Mouse (Mus musculus) midbrain, embryonic 13.5 days (tissue): ENCODE data around the gene Ralgapa2. TPM values are rescaled to one million over a fixed set of nuclear protein-coding genes. Genes with fewer than 3 reads are reported as not detected.
A peak's percentile ranks its signal among the peaks of the same experiment; 100 is the strongest.

Source experiments
- ATAC-seq: fragments of 200-750 bp; cut with Nextera tagmentation; 2 replicates; pipeline ENCODE4 v1.8.0; 2017; ENCODE audit warnings: mild to moderate bottlenecking, moderate TSS enrichment, moderate library complexity
- H3K27ac ChIP-seq: fragments of 300-500 bp; sonication (generic); 2 replicates; pipeline ENCODE4 v1.5.1; 2015; ENCODE audit warnings: inconsistent platforms, mild to moderate bottlenecking, moderate library complexity
- H3K27me3 ChIP-seq: fragments of 300-500 bp; sonication (generic); 2 replicates; pipeline ENCODE4 v1.6.1; 2015; ENCODE audit warnings: mild to moderate bottlenecking, inconsistent platforms
- H3K36me3 ChIP-seq: fragments of 300-500 bp; sonication (generic); 2 replicates; pipeline ENCODE4 v1.6.1; 2015; ENCODE audit warnings: mild to moderate bottlenecking, inconsistent platforms
- H3K4me1 ChIP-seq: fragments of 300-500 bp; sonication (generic); replicated peaks from 2 replicates; pipeline ENCODE4 v1.6.1; 2015; ENCODE audit warnings: inconsistent platforms
- H3K4me2 ChIP-seq: fragments of 300-500 bp; sonication (generic); replicated peaks from 2 replicates; pipeline ENCODE4 v1.6.1; 2015; ENCODE audit warnings: moderate library complexity, mild to moderate bottlenecking, inconsistent platforms
- H3K4me3 ChIP-seq: fragments of 300-500 bp; sonication (generic); replicated peaks from 2 replicates; pipeline ENCODE4 v1.5.1; 2015; ENCODE audit warnings: mild to moderate bottlenecking, inconsistent platforms
- H3K9ac ChIP-seq: fragments of 300-500 bp; sonication (generic); replicated peaks from 2 replicates; pipeline ENCODE4 v1.6.1; 2015; ENCODE audit warnings: mild to moderate bottlenecking, inconsistent platforms
- H3K9me3 ChIP-seq: fragments of 300-500 bp; sonication (generic); 2 replicates; pipeline ENCODE4 v1.6.1; 2016; ENCODE audit warnings: mild to moderate bottlenecking, inconsistent platforms
- WGBS: fragments of 180-500 bp; shearing (Covaris S2); methylation state at CpG from one replicate; pipeline ENCODE4 v1.1.7; 2015; 5-methylcytosine and 5-hydroxymethylcytosine counted together
- polyA plus RNA-seq: library from polyadenylated mRNA; unstranded; fragments of >200 nt; fragmentation: Nextera tagmentation; extraction: Ambion mirVana; gene quantifications from 2 replicates; pipeline ENCODE4 v1.2.1, GENCODE M21; 2015

The Ralgapa2 gene
- polyA plus RNA-seq, 1 experiment from 2014 or later: 11.7 TPM

DNA sequence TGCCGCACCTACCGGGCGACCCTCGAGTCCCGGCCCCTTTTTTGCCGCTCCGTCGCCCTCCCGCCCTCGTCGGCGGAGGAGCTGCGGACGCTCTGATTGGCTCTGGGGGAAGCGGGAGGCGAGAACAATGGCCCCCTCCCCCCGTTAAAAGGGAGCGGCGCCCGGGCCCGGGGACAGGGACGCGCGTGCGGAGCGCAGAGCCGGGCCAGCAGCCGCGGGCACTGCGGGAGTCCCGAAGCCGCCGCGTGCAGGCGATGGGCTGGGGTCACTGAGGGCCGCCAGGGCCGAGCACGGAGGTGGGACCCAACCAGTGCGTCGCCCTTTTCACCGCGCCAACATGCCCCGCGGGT is 290.2 kb downstream of the Ralgapa2 start:
- peak overlapping the region; percentile 92 for H3K4me2 ChIP-seq
- peak overlapping the region; percentile 81 for H3K4me3 ChIP-seq
- H3K9ac ChIP-seq: peak overlapping the region; percentile 96
- WGBS: under 1% methylated on average over 39 of the region's 44 CpGs
- no peaks in the 10 kb centered on the region for H3K9me3 ChIP-seq
- peak; percentile 61 for ATAC-seq
- H3K36me3 ChIP-seq: no peaks in the 10 kb centered on the region
- peak overlapping the region; percentile 97 for H3K27ac ChIP-seq
- H3K4me1 ChIP-seq: peaks cover 78% of the 10 kb centered on the region
- peaks cover 35% of the 10 kb centered on the region for H3K27me3 ChIP-seq

DNA sequence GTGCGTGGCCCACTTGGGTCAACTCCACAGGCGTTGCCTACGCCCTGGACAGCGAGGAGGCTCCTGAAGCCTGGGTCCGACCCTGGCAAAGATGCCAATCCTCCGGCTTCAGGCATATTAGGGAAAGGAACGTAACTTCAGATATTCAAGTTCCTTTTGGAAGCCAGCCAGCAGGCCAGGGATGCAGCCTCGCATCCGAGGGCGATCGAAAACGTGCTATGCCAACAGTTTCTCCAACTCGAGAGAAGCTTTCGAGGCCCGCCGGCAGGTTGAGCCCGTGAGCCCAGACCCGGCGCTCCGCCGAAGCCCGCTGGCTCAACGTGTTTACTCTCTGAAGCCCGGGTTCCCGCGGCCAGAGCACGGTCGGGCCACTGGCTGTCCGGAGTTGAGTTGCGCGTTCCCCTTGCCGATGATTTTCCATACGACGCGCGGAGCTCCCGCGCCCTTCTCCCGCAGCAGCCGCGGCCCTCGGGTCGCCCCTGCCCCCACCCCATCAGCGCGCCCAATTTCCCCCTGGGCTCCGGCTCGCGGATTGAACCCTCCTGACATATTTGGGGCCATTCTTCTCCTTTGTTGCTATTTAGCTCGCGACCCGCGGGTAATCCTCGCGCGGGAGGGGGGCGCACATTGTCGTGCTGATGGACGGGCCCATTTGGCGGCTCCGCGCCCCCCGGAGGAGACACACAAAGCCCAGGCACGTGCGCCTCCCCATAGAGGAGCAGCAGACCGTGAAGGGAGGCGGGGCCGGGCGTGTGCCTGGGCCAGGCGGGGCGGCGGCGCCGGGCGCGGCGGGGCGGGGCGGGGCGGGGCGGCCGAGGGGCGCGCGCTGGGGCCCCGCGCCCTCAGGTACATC is 290.8 kb downstream of the Ralgapa2 start, which contains the start of gene Insm1:
TSS of gene Insm1 (plus strand) at position 846 of the 853 bp plus-strand sequence.
- no peaks in the 10 kb centered on the region for H3K9me3 ChIP-seq
- under 1% methylated on average over 74 of the region's 86 CpGs for WGBS
- H3K27ac ChIP-seq: peak within 1 kb of the TSS; percentile 97
- peak within 1 kb of the TSS; percentile 96 for H3K9ac ChIP-seq
- H3K27me3 ChIP-seq: peaks cover 31% of the 10 kb centered on the region
- peaks cover 76% of the 10 kb centered on the region for H3K4me1 ChIP-seq
- no peaks in the 10 kb centered on the region for H3K36me3 ChIP-seq
- peak within 1 kb of the TSS; percentile 81 for H3K4me3 ChIP-seq
- peak; percentile 61 for ATAC-seq
- peak within 1 kb of the TSS; percentile 92 for H3K4me2 ChIP-seq

GRCm38 (mm10) chr2:146220591-146221075 is 291.5 kb downstream of the Ralgapa2 start:
- Histone ChIP-seq H3K9me3 (no peaks in the 10 kb centered on the region), H3K4me2 (peak overlapping the region; percentile 92), H3K27ac (peak overlapping the region; percentile 97), H3K36me3 (no peaks in the 10 kb centered on the region), H3K4me1 (peaks cover 76% of the 10 kb centered on the region), H3K27me3 (peaks cover 31% of the 10 kb centered on the region), H3K4me3 (peak overlapping the region; percentile 81), H3K9ac (peak overlapping the region; percentile 96)
- 2% methylated on average over 24 of the region's 24 CpGs for whole genome bisulfite sequencing
- no peak for ATAC-seq

- peaks cover 27% of the 10 kb centered on the region for H3K27me3 ChIP-seq
- no peak overlapping the region; the same call in 1 of the 2 replicates for H3K4me2 ChIP-seq
- peaks cover 77% of the 10 kb centered on the region for H3K4me1 ChIP-seq
- 6% methylated on average over 11 of the region's 11 CpGs for WGBS
- ATAC-seq: no peak
- no peak overlapping the region for H3K27ac ChIP-seq
- H3K4me3 ChIP-seq: no peak overlapping the region
- H3K9ac ChIP-seq: no peak overlapping the region
- no peaks in the 10 kb centered on the region for H3K36me3 ChIP-seq
- H3K9me3 ChIP-seq: no peaks in the 10 kb centered on the region
Measured at GRCm38 (mm10) chr2:146219791-146220190, 292.4 kb downstream of the Ralgapa2 start.

DNA sequence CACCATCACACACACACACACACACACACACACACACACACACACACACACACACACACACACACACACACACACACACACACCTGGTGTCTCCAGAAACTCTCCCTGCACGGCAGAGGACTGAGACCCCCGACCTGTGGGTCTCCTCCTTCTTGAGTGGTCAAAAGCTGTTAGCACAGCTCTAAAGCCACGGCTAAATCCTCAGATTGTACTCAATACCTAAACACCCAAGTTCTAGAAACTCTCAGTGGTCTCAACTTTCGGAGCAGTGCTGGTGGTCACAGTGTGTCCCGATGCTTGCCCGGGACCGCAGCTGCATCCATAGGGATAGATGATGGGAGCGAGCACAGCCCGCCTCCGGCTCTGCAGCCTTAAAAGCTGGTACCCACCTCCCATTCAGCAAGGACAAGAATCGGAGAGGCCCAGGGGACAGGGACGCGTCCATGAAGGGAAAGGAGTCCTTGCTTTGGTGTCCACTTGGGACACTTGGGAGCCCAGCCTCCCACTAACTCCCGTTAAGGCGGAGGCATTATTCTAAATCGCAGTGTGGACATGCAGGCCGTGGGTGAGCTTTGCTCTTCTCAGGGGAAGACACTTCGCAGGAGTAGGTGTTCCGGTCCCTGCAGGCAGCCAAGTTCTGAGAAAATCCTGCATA is 293.1 kb downstream of the Ralgapa2 start:
- peak overlapping the region; percentile 57 for H3K4me2 ChIP-seq
- peak overlapping the region; percentile 92 for H3K27ac ChIP-seq
- H3K4me1 ChIP-seq: peaks cover 76% of the 10 kb centered on the region
- WGBS: 3% methylated on average over 19 of the region's 19 CpGs
- no peak overlapping the region; the same call in 1 of the 2 replicates for H3K4me3 ChIP-seq
- no peaks in the 10 kb centered on the region for H3K36me3 ChIP-seq
- peaks cover 28% of the 10 kb centered on the region for H3K27me3 ChIP-seq
- no peak for ATAC-seq
- H3K9me3 ChIP-seq: no peaks in the 10 kb centered on the region
- H3K9ac ChIP-seq: peak overlapping the region; percentile 28

DNA sequence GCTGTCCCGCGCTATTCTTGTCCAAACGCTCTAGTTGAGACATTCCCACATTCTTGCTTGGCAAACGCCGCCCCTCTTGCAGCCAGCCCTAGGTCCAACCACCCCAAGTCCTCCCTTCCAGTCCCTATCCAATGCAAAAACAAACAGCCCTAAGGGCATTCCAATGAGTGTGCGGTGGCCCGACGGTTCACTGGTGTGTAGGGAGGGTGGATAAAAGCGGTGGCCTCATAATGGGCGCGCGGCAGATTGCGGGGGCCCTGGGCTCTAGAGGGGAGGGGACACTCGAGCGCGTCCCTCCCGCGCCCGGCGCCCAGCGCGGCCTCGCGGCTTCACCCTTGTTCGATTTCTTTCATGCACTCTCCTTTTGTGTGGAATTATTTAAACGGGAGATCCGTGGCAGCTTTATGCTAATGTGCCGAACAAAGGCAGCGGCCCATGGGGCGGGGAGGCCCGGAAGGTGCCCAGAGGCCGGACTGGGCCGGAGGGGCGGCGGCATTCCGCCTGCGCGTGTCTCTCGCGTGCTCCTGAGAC is 293.9 kb downstream of the Ralgapa2 start:
- peak overlapping the region; percentile 59 for H3K9ac ChIP-seq
- peak overlapping the region; percentile 92 for H3K27ac ChIP-seq
- H3K4me1 ChIP-seq: peaks cover 68% of the 10 kb centered on the region
- peak overlapping the region; percentile 57 for H3K4me2 ChIP-seq
- WGBS: under 1% methylated on average over 40 of the region's 40 CpGs
- H3K36me3 ChIP-seq: no peaks in the 10 kb centered on the region
- peak; percentile 57 for ATAC-seq
- peaks cover 27% of the 10 kb centered on the region for H3K27me3 ChIP-seq
- H3K9me3 ChIP-seq: no peaks in the 10 kb centered on the region
- peak overlapping the region; percentile 27 for H3K4me3 ChIP-seq

GRCm38 (mm10) chr2:146217227-146217980 is 294.7 kb downstream of the Ralgapa2 start:
- Histone ChIP-seq H3K36me3 (no peaks in the 10 kb centered on the region), H3K4me2 (peak overlapping the region; percentile 57), H3K9ac (peak overlapping the region; percentile 59), H3K4me1 (peaks cover 66% of the 10 kb centered on the region), H3K27me3 (peaks cover 27% of the 10 kb centered on the region), H3K4me3 (peak overlapping the region; percentile 27), H3K9me3 (no peaks in the 10 kb centered on the region), H3K27ac (peak overlapping the region; percentile 92)
- peak; percentile 43 for ATAC-seq
- 2% methylated on average over 16 of the region's 16 CpGs for WGBS

GRCm38 (mm10) chr2:146216111-146217064 is 295.8 kb downstream of the Ralgapa2 start:
- no peaks in the 10 kb centered on the region for H3K36me3 ChIP-seq
- H3K4me2 ChIP-seq: no peak overlapping the region
- H3K4me1 ChIP-seq: peaks cover 65% of the 10 kb centered on the region
- peaks cover 31% of the 10 kb centered on the region for H3K27me3 ChIP-seq
- H3K27ac ChIP-seq: peak overlapping the region; percentile 65; the same call in 1 of the 2 replicates
- 12% methylated on average over 14 of the region's 14 CpGs for WGBS
- no peak for ATAC-seq
- no peak overlapping the region for H3K9ac ChIP-seq
- H3K9me3 ChIP-seq: no peaks in the 10 kb centered on the region
- no peak overlapping the region for H3K4me3 ChIP-seq

DNA sequence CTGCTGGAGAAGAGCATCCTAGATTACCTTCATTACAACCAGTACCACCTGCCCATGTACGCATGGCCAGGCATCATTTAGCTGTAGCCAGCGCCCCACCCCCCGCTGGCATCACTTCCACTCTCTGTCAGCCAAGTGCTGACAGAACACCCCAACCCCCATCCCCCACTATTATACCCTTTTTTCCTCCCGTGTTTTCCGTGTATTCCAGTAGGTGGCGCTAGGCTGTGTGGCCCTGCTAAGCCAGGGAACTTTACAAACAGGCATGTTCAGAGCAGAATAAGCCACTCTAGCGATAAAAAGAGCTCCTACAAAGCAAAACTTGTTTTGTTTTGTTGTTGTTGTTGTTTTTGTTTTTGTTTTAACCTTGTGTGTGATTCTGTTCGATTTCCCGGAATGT is 297.4 kb downstream of the Ralgapa2 start:
- Histone ChIP-seq H3K36me3 (no peaks in the 10 kb centered on the region), H3K4me2 (no peak overlapping the region), H3K27me3 (peaks cover 34% of the 10 kb centered on the region), H3K9me3 (no peaks in the 10 kb centered on the region), H3K9ac (no peak overlapping the region), H3K27ac (no peak overlapping the region), H3K4me3 (no peak overlapping the region), H3K4me1 (peaks cover 50% of the 10 kb centered on the region)
- no peak for ATAC-seq
- WGBS: 3% methylated on average over 9 of the region's 9 CpGs

DNA sequence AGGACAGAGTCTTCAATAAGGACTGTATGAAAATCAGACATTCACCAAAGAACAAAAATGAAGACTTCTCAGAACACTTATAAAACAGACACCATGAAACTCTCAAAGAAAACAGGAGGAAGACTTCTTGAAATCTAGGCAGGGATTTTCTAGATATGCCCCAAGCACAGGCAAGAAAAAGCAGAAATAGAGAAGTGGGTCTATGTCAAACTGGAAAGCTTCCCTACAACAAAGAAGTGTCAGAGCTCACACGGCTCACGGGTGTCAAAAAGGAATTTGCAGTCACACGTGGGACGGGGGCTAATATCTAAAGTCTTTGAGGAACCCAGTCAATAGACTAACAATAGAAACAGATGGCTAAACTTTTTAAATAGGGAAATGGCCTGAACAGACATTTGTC is 301.2 kb downstream of the Ralgapa2 start:
- no peak for ATAC-seq
- H3K4me2 ChIP-seq: no peak overlapping the region
- no peak overlapping the region for H3K9ac ChIP-seq
- no peak overlapping the region for H3K4me3 ChIP-seq
- 0 out of 2 replicates have a peak, but pooled peaks cover under 1% of the 10 kb centered on the region for H3K9me3 ChIP-seq
- 21% methylated on average over 4 of the region's 4 CpGs for WGBS
- no peaks in the 10 kb centered on the region for H3K36me3 ChIP-seq
- peaks cover 25% of the 10 kb centered on the region; the same call in 1 of the 2 replicates for H3K27me3 ChIP-seq
- no peak overlapping the region for H3K27ac ChIP-seq
- H3K4me1 ChIP-seq: peaks cover 17% of the 10 kb centered on the region
